Mouse (Mus musculus): ENCODE results near the gene Eif5b. TPM values are rescaled to one million over a fixed set of nuclear protein-coding genes. Genes with fewer than 3 reads are reported as not detected.
A peak's percentile ranks its signal among the peaks of the same experiment; 100 is the strongest.

Eif5b gene
- total and polyA plus RNA-seq, 2 experiments from 2014 or later = 10.4 to 15.0 TPM

DNA sequence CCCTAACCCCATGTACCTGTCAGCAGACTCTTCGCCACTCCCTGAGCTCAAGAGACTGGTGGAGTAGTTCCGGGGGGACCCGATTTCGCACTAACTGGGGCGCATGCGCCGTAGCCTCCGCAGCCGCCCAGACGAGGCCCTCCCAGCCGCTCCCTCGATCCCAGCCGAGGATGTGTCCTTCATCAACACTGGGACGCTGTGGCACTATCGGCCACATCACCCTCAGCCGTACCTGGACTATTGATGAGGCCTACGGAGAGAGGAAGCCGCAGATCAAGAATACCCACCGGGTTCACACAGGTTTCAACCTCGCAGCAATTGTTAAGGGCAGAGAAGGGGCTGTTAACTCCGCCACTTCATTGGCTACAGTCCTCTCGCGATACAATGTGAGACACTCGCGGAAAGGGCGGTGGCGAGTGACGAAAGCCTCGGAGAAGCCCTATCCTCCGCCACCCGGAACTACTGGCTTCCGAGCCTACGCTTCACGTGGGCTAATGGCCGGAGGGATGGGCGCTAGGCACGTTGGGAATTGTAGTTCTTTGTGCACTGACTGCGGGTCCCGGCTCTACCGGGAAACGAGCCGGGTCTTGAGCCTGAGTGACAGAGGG is 829 bp upstream of the Eif5b start:
- Histone ChIP-seq H3K4me3 (ENCODE audit: low read depth, low read length) (peak overlapping the region; percentile 87), H3K9ac (replicated peaks; ENCODE audit: low read depth, low read length) (peak overlapping the region; percentile 87), H3K4me1 (ENCODE audit: control insufficient read depth, insufficient read depth) (peaks cover 7% of the 10 kb centered on the region), H3K4me2 (ENCODE audit: low read depth, low read length) (peak overlapping the region; percentile 80), H3K9me3 (replicated peaks; ENCODE audit: control insufficient read depth, low read length) (no peaks in the 10 kb centered on the region), H3K27ac (ENCODE audit: low read depth) (peak overlapping the region; percentile 96), H3K36me3 (replicated peaks; ENCODE audit: control insufficient read depth, insufficient read depth, low read length) (peaks cover 34% of the 10 kb centered on the region), H3K27me3 (ENCODE audit: control insufficient read depth, insufficient read depth, low read length) (no peaks in the 10 kb centered on the region)
- peak; percentile 99 for DNase-seq (ENCODE audit: low spot score)
- WGBS = under 1% methylated on average over 42 of the region's 42 CpGs
- ATAC-seq (ENCODE audit: insufficient read depth, low read depth) = peak; percentile 94
- TF ChIP-seq CTCF (IDR thresholded peaks at IDR 0.05; ENCODE audit: low read depth) (0 out of 2 replicates have a peak, but pooled peaks have one; percentile 4), EP300 (IDR thresholded peaks at IDR 0.05; ENCODE audit: low read depth) (peak; percentile 75)

DNA sequence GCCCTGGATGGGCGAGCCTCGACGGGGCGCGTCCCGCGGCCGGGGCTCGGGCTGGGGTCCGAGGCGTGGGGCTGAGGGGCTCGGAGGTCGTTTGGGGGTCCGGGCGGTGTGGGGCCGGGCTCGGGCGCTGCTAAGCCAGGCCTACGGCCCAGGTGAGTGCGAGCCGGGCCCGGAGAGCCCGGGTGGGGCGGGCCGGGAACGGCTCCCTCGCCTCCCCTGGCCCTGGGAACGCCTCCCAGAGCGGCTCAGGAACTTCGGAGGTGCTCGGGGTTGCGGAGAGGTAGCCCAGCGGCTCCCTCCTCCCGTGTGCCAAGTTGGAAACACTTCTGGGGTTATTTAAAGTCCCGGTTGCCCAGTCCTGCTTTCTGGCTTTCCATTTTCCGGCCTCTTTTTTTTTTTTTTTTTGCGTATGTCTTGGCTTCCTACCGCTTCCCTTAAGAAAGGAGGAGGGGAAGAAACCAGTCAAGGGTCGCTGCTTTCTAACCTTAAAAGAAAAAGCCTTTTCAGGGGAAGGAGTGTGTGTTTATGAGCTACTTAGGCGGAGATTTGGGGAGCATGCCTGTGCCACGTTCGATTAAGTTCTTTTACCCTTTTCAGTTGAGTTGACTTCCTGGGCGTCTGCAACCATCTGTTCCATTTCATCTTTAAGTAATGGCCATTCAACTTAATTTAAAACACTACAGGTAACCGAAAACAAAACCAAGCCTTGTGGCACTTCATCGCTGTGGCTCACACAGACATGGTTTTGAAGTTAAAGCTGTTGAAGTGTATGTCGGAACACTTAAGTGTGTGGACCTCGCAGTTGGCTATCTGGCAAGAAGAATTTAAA is 775 bp downstream of the Eif5b start:
- Histone ChIP-seq H3K27me3 (ENCODE audit: control insufficient read depth, insufficient read depth, low read length) (no peaks in the 10 kb centered on the region), H3K4me3 (ENCODE audit: low read depth, low read length) (peak overlapping the region; percentile 87), H3K4me2 (ENCODE audit: low read depth, low read length) (peak overlapping the region; percentile 80), H3K36me3 (replicated peaks; ENCODE audit: control insufficient read depth, insufficient read depth, low read length) (peaks cover 19% of the 10 kb centered on the region), H3K4me1 (ENCODE audit: control insufficient read depth, insufficient read depth) (peaks cover 7% of the 10 kb centered on the region), H3K9me3 (replicated peaks; ENCODE audit: control insufficient read depth, low read length) (no peaks in the 10 kb centered on the region), H3K9ac (replicated peaks; ENCODE audit: low read depth, low read length) (peak overlapping the region; percentile 81), H3K27ac (ENCODE audit: low read depth) (peak overlapping the region; percentile 91)
- WGBS = 2% methylated on average over 39 of the region's 47 CpGs
- TF ChIP-seq CTCF (IDR thresholded peaks at IDR 0.05; ENCODE audit: low read depth) = no peak
- TF ChIP-seq EP300 (IDR thresholded peaks at IDR 0.05; ENCODE audit: low read depth) = no peak
- peak; percentile 30 for DNase-seq (ENCODE audit: low spot score)
- peak; percentile 18 for ATAC-seq (ENCODE audit: insufficient read depth, low read depth)

DNA sequence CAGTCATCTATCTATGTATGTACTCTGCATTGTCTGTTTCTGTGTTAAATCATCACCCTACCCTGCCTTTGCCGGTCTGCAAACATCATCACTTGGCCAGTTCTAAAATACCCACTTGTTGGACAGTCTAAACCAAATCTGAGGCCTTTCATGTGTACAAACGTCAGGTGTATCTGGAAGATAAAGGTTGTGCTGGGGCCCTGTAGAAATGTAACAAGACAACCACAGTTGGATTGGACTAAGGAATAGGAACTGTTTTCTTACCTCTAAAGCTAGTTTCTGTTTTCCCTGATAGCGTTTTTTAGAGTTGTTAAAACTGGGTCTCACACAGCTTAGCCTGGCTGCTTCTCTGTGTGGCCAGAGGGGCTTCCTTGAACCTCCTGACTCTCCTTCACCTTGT is 1.7 kb downstream of the Eif5b start:
- Histone ChIP-seq H3K4me3 (ENCODE audit: low read depth, low read length) (peak overlapping the region; percentile 87; the same call in 1 of the 2 replicates), H3K27me3 (ENCODE audit: control insufficient read depth, insufficient read depth, low read length) (no peaks in the 10 kb centered on the region), H3K9ac (replicated peaks; ENCODE audit: low read depth, low read length) (no peak overlapping the region), H3K4me2 (ENCODE audit: low read depth, low read length) (peak overlapping the region; percentile 80; the same call in 1 of the 2 replicates), H3K36me3 (replicated peaks; ENCODE audit: control insufficient read depth, insufficient read depth, low read length) (peaks cover 10% of the 10 kb centered on the region), H3K27ac (ENCODE audit: low read depth) (no peak overlapping the region), H3K4me1 (ENCODE audit: control insufficient read depth, insufficient read depth) (peaks cover 7% of the 10 kb centered on the region), H3K9me3 (replicated peaks; ENCODE audit: control insufficient read depth, low read length) (no peaks in the 10 kb centered on the region)
- ATAC-seq (ENCODE audit: insufficient read depth, low read depth) (no peak), DNase-seq (ENCODE audit: low spot score) (no peak)
- 58% methylated on average over 3 of the region's 3 CpGs for WGBS
- TF ChIP-seq CTCF (IDR thresholded peaks at IDR 0.05; ENCODE audit: low read depth) (no peak), EP300 (IDR thresholded peaks at IDR 0.05; ENCODE audit: low read depth) (no peak)

DNA sequence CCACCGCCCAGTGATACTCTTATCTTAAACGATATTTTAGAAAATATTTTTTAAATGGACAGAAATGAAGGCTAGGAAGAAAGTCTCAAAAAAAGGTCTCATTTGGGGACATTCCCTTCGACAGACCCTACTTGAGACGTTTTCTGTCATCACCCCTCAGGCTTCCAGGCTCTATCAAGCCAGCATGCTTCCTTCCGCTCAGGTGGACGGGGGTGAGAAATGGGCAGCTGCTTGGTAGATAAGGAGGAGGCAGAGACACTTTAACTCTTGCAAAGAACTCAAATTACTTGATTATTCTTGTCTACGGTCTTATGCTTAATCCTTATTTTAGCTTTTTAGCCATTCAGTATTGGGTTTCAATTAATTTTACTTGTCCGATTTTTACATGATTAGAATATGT is 3.0 kb downstream of the Eif5b start:
- no peaks in the 10 kb centered on the region for H3K36me3 ChIP-seq (replicated peaks; ENCODE audit: control insufficient read depth, insufficient read depth, low read length)
- H3K4me1 ChIP-seq (ENCODE audit: control insufficient read depth, insufficient read depth) = peaks cover 6% of the 10 kb centered on the region
- no peaks in the 10 kb centered on the region for H3K27me3 ChIP-seq (ENCODE audit: control insufficient read depth, insufficient read depth, low read length)
- no peaks in the 10 kb centered on the region for H3K9me3 ChIP-seq (replicated peaks; ENCODE audit: control insufficient read depth, low read length)
- no peak for DNase-seq (ENCODE audit: low spot score)
- H3K4me2 ChIP-seq (ENCODE audit: low read depth, low read length) = no peak overlapping the region
- ATAC-seq (ENCODE audit: insufficient read depth, low read depth) = no peak
- H3K4me3 ChIP-seq (ENCODE audit: low read depth, low read length) = no peak overlapping the region
- TF ChIP-seq EP300 (IDR thresholded peaks at IDR 0.05; ENCODE audit: low read depth) (no peak), CTCF (IDR thresholded peaks at IDR 0.05; ENCODE audit: low read depth) (no peak)
- no peak overlapping the region for H3K9ac ChIP-seq (replicated peaks; ENCODE audit: low read depth, low read length)
- WGBS = 71% methylated on average over 8 of the region's 8 CpGs
- no peak overlapping the region for H3K27ac ChIP-seq (ENCODE audit: low read depth)

- no peak overlapping the region for H3K9ac ChIP-seq (replicated peaks; ENCODE audit: low read depth, low read length)
- no peaks in the 10 kb centered on the region for H3K27me3 ChIP-seq (ENCODE audit: control insufficient read depth, insufficient read depth, low read length)
- H3K36me3 ChIP-seq (replicated peaks; ENCODE audit: control insufficient read depth, insufficient read depth, low read length) = no peaks in the 10 kb centered on the region
- no peak overlapping the region for H3K4me3 ChIP-seq (ENCODE audit: low read depth, low read length)
- WGBS = 95% methylated on average over 9 of the region's 9 CpGs
- H3K4me2 ChIP-seq (ENCODE audit: low read depth, low read length) = no peak overlapping the region
- H3K9me3 ChIP-seq (replicated peaks; ENCODE audit: control insufficient read depth, low read length) = no peaks in the 10 kb centered on the region
- TF ChIP-seq CTCF (IDR thresholded peaks at IDR 0.05; ENCODE audit: low read depth) = no peak
- no peak for TF ChIP-seq EP300 (IDR thresholded peaks at IDR 0.05; ENCODE audit: low read depth)
- no peaks in the 10 kb centered on the region; the same call in 1 of the 2 replicates for H3K4me1 ChIP-seq (ENCODE audit: control insufficient read depth, insufficient read depth)
- ATAC-seq (ENCODE audit: insufficient read depth, low read depth) (no peak), DNase-seq (ENCODE audit: low spot score) (no peak)
- no peak overlapping the region for H3K27ac ChIP-seq (ENCODE audit: low read depth)
Observed at GRCm38 (mm10) chr1:38001956-38002355, 4.1 kb downstream of the Eif5b start.

Measured in heart, postnatal 0 days (tissue).